Mouse (Mus musculus) erythroblast, embryonic 14.5 days (primary cell): ENCODE results near the gene Cxcl14.

ENCODE experiments used
- GATA1 ChIP-seq: IDR thresholded peaks from 2 replicates; pipeline ENCODE4 v1.6.1; 2012; ENCODE audit warnings: low read length, inconsistent platforms, mixed read lengths
- TAL1 ChIP-seq: IDR thresholded peaks from 3 replicates; pipeline ENCODE4 v1.6.1; 2012; ENCODE audit warnings: low read length, inconsistent platforms, mixed read lengths

GRCm38 (mm10) chr13:56342491-56342890, 46.1 kb upstream of the Cxcl14 start:
- TF ChIP-seq GATA1 (no peak), TAL1 (no peak)
